Mouse (Mus musculus) E14TG2a.4 (cell line): ENCODE results near the gene Gstk1.
A peak's percentile ranks its signal among the peaks of the same experiment; 100 is the strongest.

Experiments used
- CTCF ChIP-seq: conservative IDR thresholded peaks from 2 replicates; pipeline ENCODE4 v1.5.1; 2014; ENCODE audit warnings: low read length
- NANOG ChIP-seq: IDR thresholded peaks from 2 replicates; pipeline ENCODE4 v1.6.1; 2014; ENCODE audit warnings: borderline replicate concordance, low read length, mixed read lengths

DNA sequence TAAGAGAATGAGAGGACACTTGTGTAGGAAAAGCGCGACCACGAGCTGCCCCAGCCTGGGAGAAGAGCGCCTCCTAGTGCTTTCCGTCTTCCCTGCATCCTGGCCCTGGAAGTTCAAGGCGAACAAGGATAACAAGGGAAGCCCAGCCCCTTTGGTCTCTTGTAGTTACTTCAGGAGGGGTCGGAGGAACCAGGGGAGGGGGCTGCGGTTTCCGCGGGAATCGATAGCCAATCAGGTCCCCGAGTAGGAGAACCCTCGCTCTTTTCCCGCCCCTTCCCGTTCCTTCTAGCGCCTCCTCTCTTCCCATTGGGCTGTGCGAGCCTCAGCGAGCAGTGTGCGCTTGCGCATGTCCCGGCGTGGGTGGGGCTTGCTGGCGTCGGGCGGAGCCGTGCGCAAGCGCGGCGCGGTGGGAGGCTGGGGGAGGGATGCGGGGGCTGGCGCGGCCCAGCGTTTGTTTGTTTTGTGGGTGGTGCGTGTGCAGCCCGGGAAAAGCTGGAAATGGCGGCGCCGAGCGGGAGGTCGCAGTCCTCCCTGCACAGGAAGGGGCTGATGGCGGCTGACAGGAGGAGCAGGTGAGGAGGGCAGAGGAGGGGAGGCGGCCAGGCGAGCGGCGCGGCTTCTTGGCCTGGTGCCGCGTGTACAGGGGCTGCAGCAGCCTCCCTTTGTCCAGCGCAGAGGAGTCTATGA lies 19.0 kb downstream of the Gstk1 start, which contains the start of gene Casp2:
- peak; percentile 73 for TF ChIP-seq CTCF
- no peak for TF ChIP-seq NANOG
